Mouse (Mus musculus): ENCODE data around the gene Olfr1495. TPM values are rescaled to one million over a fixed set of nuclear protein-coding genes. Genes with fewer than 3 reads are reported as not detected.

Olfr1495 gene
- polyA plus RNA-seq (2012; ENCODE audit: low replicate concordance), result not detected in 2 replicates

GRCm38 (mm10) chr19:13764306-13764705 lies at the start of gene Olfr1495:
Gene Olfr1495, plus strand, starts transcription at chr19:13764606.

GRCm38 (mm10) chr19:13722978-13723377 lies 41.4 kb upstream of the Olfr1495 start, which contains the start of gene Olfr1493-ps1:
Gene Olfr1493-ps1, plus strand, starts transcription at chr19:13723278.

GRCm38 (mm10) chr19:13739428-13739827 lies 25.0 kb upstream of the Olfr1495 start, which contains the start of gene Olfr1494:
Gene Olfr1494, plus strand, starts transcription at chr19:13739728.

GRCm38 (mm10) chr19:13777578-13777977 lies 13.2 kb downstream of the Olfr1495 start, which contains the start of gene Olfr1496:
Gene Olfr1496, plus strand, starts transcription at chr19:13777878.

GRCm38 (mm10) chr19:13798102-13798501 lies 33.7 kb downstream of the Olfr1495 start, which contains the start of gene Olfr1497:
Gene Olfr1497, minus strand, starts transcription at chr19:13798202.

GRCm38 (mm10) chr19:13819347-13819746 lies 54.9 kb downstream of the Olfr1495 start, which contains the start of gene Olfr1499:
Gene Olfr1499, minus strand, starts transcription at chr19:13819447.

Other genes starting within 250 kb of the Olfr1495 start
- not detected in 2 replicates for gene Olfr1480, start 236.7 kb upstream of the Olfr1495 start, polyA plus RNA-seq (2012; ENCODE audit: low replicate concordance)
- gene Olfr1484, start 181.1 kb upstream of the Olfr1495 start, polyA plus RNA-seq (2012; ENCODE audit: low replicate concordance), result not detected in 2 replicates
- gene Olfr1487, start 147.2 kb upstream of the Olfr1495 start, polyA plus RNA-seq (2012; ENCODE audit: low replicate concordance), result 0.04 TPM in 1 of 2 replicates, not detected in the other
- not detected in 2 replicates for gene Olfr1489, start 133.0 kb upstream of the Olfr1495 start, polyA plus RNA-seq (2012; ENCODE audit: low replicate concordance)
- gene Olfr1490, start 113.5 kb upstream of the Olfr1495 start, polyA plus RNA-seq (2012; ENCODE audit: low replicate concordance), result not detected in 2 replicates
- not detected in 2 replicates for gene Olfr1491, start 67.3 kb upstream of the Olfr1495 start, polyA plus RNA-seq (2012; ENCODE audit: low replicate concordance)
- gene Olfr1493-ps1, start 41.3 kb upstream of the Olfr1495 start, polyA plus RNA-seq (2012; ENCODE audit: low replicate concordance), result not detected in 2 replicates
- not detected in 2 replicates for gene Olfr1494, start 24.9 kb upstream of the Olfr1495 start, polyA plus RNA-seq (2012; ENCODE audit: low replicate concordance)
- gene Olfr1496, start 13.3 kb downstream of the Olfr1495 start, polyA plus RNA-seq (2012; ENCODE audit: low replicate concordance), result not detected in 2 replicates
- not detected in 2 replicates for gene Olfr1497, start 33.6 kb downstream of the Olfr1495 start, polyA plus RNA-seq (2012; ENCODE audit: low replicate concordance)
- not detected in 2 replicates for gene Olfr1499, start 54.8 kb downstream of the Olfr1495 start, polyA plus RNA-seq (2012; ENCODE audit: low replicate concordance)
- not detected in 2 replicates for gene Olfr1500, start 65.9 kb downstream of the Olfr1495 start, polyA plus RNA-seq (2012; ENCODE audit: low replicate concordance)
- gene Olfr1501, start 86.1 kb downstream of the Olfr1495 start, polyA plus RNA-seq (2012; ENCODE audit: low replicate concordance), result not detected in 2 replicates
- gene Olfr1502, start 97.2 kb downstream of the Olfr1495 start, polyA plus RNA-seq (2012; ENCODE audit: low replicate concordance), result not detected in 2 replicates
- not detected in 2 replicates for gene Olfr1504, start 133.3 kb downstream of the Olfr1495 start, polyA plus RNA-seq (2012; ENCODE audit: low replicate concordance)
- not detected in 2 replicates for gene Olfr1505, start 148.9 kb downstream of the Olfr1495 start, polyA plus RNA-seq (2012; ENCODE audit: low replicate concordance)